Mouse (Mus musculus) kidney, embryonic 16.5 days (tissue): Measurements from ENCODE around the gene Gyg. TPM values are rescaled to one million over a fixed set of nuclear protein-coding genes. Genes with fewer than 3 reads are reported as not detected.

Experiments used
- polyA plus RNA-seq: library from polyadenylated mRNA; unstranded; fragments of >200 nt; fragmentation: Nextera tagmentation; extraction: Ambion mirVana; gene quantifications from 2 replicates; pipeline ENCODE4 v1.2.1, GENCODE M21; 2015

Gene Gyg
- polyA plus RNA-seq, 1 experiment from 2014 or later: 48.0 TPM

Other genes with a start within 250 kb of the Gyg start
- 1.0 and 1.1 TPM in 2 replicates for gene Cp, start 198.3 kb downstream of the Gyg start, polyA plus RNA-seq
- 11.8 and 12.4 TPM in 2 replicates for gene Hps3, start 120.0 kb downstream of the Gyg start, polyA plus RNA-seq
- gene Hltf, start 97.5 kb downstream of the Gyg start, polyA plus RNA-seq: 15.8 and 16.5 TPM in 2 replicates
- gene Cpa3, start 86.9 kb upstream of the Gyg start, polyA plus RNA-seq: 2.2 and 2.4 TPM in 2 replicates
- 0.55 and 0.66 TPM in 2 replicates for gene Cpb1, start 120.4 kb upstream of the Gyg start, polyA plus RNA-seq
- 0.36 and 0.61 TPM in 2 replicates for gene Agtr1b, start 211.9 kb upstream of the Gyg start, polyA plus RNA-seq